Mouse (Mus musculus) heart, adult 9 months (tissue): ENCODE measurements at regions not wholly inside any gene's neighbourhood (a gene's known extent, or its start where the extent isn't known, plus 50 kb on each side); places are given as distances from the start of the nearest gene placed in this dataset.

ENCODE experiments used
- DNase-seq, 2 experiments: peaks; one replicate each; pipeline ENCODE4 v3.0.0; 2022; ENCODE audit warnings: low spot score in 2 of 2

DNA sequence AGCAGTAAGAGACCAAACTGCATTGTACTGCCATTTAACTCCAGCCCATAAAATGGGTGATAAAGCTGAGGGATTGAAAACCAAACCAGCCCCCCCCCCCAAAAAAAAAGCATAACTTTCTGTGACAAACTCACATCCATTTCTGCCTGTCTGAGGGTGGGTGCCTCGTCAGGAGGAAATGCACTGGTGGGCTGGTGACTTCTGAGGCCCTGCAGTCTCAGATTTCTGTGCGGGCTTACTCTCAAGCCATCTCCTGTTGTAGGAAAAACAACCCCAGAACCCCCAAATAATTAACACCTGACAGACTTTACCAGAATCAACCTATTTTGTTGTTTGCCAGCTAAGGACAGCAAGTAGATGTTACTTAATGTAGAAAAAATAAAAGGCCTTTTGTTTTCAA, 220.9 kb downstream of the Snx10 start:
- DNase-seq = no peak

DNA sequence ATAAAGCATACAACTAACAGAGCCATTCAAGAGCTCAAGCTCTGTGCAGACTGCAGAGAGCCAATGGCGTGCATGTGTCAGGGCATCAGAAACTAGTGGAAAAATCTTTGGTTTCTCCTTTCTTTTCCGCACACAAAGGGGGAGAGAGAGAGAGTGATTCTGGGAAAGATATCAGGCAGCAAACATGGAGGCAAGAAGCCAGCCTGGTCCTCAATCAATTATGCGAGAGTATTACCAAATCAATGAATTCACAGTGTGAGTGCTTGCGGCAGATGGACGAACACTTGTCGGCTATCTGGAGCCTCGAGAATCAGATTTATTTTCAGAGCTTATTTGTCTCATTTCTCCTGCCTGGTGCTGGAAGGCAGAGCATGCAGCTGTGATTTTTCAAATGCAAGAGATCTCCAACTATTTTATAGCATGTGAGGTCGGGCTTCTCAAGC, 230.6 kb downstream of the Snx10 start:
- DNase-seq = no peak

DNA sequence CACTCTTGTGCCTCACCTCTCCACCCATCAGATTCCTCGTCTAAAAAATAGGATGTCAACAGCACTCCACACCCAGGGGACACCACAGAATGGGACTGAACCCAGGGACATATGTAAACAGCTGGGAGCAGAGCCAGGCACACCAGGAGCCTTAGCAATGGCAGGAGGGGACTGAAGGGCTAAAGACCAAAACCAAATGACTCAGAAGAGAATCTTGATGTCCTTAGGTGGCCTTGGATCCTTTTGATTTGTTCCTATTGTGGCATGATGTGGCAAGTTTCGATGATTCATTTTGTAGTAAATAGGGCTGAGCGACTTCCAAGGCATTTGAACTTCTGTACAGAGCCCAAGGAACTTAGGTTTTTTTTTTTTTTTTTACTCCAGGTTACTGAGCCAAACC, 233.4 kb downstream of the Snx10 start:
- no peak for DNase-seq

DNA sequence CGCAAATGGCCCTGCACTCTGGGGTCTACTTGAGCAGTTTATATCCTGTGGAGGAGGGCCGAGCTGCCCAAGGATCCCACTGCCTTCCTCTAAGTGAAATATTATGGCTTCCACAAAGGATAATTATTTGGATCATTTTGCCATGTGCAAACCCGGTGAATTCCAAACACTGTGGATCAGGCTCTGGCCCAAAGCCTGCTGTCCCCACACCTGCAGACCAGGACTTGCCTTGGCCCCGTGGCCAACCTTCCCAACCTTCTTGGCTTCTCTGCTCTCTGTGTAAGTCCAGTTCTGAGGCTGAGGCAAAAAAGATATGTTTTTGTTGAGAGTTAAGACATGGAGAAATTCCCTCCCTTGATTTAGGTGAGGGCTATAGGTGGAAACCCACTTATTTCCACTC, 234.0 kb downstream of the Snx10 start:
- no peak for DNase-seq

DNA sequence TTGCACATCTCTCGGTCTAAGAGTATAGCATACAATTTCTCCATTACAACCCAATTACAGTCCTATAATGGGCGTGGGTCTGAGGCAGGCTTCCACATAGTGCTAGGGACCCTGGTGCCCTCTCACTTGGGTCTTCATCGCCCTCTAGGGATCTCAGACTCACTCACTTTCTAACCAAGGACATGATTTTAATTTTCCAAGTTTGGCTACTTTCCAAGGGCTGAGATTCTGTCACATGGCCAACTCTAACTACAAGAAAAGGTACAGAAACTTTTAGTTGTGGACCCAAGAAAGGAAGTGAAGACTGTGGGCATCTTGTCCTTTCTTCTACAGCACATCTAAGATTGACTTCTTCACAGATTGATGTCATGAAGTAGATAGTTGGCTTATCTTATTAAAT, 235.1 kb downstream of the Snx10 start:
- no peak for DNase-seq

DNA sequence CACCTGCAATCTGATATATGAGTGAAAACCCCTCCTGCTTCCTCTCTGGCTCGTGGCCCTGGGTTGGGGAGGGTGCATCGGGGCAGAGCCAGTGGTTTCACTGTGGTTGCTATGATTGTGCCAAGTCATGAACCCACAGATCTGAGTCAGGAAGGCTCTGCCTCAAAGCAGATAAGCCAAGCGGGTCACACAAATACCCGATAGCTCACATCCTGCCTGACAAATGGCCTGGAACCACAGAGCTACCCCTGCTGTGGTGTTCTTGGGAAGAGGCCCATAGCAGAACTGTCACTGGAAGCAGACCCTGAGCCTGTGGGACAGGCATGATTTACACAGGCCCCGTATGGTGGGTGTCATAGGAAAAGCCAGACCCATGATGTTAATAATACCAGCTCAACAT, 236.7 kb downstream of the Snx10 start:
- DNase-seq = no peak

DNA sequence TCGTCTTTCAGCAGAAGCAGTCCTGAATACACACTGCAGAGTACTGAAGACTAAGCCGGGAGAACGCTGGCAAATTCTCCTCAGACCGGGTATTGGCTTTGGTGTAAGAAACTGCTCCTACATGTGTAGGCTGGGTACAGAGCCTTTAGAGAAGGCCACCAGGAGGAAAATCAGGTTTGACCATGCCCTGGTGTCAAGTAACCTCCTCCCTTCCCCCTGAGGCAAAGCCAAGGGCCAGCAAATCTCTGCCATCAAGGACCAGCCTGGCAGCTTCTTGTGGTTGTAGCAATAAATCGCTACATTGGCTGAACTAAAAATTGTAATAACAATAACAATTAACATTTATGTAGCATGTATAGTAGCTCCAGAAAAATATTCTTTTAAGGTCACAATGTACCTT, 237.8 kb downstream of the Snx10 start:
- no peak for DNase-seq

DNA sequence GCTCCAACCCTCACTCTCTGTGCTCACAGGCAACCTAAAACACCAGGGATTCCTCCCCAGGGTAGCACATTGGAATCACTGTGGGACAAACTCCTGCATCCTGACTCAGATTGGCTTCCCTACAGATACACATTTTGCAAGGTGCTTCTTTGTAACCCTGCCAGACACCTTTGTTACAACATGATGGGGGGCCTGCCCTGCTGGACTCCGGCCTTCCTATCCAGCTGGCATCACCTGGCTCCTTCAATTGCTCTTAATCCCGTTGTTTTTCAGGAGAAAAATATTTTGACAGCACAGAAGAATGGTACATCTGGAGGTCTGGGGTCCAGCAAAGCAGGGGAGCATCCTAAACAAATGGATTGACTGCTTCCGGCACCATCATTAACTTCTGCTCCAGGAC, 242.8 kb downstream of the Snx10 start:
- no peak for DNase-seq

DNA sequence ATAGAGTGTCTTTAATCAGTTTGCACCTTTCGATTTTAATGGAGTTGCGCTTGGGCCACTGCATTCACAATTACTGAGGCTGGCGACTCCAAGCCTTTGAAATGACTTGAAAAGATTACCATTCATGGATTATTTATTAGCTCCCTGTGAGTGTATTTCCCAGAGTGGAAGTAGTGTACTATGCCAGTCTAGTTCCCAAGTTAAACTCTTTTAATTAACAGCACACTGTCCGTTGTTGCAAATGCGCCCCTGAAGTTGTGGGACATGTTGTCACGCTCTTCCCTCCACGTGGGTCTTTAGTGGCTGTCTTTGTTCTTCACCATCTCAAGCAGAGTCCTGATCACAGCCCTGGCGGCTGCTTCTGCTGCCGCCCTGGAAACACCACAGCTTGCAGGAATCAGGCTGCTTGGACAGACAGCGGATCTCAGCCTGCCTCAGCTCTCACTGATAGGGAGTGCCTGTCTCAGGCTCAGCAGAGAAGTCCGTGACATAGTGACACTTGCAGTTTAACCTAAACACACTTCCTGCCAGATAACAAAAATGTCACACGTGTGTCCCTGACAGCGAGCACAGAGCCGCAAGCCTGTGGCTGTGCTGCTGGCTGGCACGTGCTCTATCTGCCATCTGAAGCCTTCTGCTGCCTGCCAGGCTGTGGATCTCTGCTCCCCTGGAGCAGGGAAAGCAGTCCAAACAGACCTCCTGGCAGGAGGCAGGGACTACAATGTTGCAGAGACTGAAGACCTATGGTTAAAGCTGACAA, 244.1 kb downstream of the Snx10 start:
- DNase-seq = no peak

DNA sequence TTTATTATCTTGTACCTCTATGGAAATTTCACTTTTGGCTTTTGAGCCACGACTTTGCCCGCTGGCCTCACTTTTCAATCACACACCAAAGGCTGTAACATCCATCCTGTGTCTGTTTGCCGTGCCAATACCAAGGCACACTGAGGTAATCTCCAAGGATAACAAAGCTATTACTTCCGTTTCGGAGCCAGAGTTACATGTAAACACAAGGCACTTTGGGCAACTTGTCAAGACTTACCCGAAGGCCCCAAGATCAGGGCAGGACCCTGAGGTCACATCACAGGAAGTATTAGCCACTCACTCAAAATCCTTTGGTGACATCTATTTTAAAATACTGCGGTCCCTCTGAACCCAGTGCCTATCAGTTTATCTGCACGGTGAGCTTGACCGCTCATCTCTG, 241.3 kb downstream of the Skap2 start:
- no peak for DNase-seq

DNA sequence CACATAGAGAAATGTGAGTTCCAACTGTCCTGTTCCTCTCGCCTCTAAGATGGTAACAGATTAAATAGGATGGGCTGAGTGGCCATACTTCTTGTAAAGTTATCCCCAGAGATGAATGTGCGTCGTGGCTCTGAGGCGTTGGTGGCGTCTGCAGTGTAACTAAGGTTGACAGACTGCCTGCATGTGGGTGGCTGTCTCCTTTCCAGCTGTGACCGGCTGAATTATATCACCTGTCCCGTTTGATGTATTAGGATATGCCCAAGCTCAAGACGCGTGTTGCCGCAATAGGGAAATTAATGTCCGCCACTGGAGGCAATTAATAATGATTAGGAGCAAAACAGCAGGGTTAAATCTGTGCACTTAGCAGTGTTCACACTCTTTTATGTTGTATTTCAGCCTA, 240.9 kb downstream of the Skap2 start:
- DNase-seq = no peak

DNA sequence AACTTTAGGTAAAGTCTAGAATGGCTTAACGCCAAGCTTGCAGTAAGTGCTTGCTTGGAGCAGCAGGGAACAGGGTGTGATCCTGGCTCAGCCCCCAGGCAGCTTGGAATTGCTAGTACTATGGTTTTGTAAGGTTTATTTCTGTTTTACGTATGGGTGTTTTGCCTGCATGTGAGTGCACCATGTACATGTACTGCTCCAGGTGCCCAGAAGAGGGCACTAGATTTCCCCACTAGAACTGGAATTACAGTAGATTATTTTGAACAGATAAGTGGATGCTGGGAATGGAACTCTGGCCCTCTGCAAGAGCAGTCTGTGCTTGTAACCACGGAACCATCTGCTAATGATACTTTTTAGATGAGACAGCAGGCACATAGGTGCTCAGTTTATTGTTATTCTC, 237.6 kb downstream of the Skap2 start:
- no peak for DNase-seq

DNA sequence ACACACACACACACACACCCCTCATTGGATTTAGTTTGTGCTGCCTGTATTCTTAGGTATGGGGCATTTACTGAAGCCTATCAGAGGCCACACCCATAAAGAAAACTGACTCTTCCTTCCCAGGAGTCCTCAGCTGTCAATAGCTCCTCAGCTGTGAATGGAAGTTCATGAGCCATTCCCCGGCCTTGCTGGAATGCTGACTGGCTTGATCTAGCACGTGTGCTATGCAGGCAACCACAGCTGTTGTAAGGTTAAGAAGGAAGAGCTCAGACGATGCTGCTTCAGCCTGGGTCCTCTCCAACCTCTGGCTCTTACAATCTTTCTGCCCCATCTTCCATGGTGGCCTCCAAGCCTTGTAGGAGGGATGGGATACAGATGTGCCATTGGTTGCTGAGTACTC, 226.7 kb downstream of the Skap2 start:
- no peak for DNase-seq

DNA sequence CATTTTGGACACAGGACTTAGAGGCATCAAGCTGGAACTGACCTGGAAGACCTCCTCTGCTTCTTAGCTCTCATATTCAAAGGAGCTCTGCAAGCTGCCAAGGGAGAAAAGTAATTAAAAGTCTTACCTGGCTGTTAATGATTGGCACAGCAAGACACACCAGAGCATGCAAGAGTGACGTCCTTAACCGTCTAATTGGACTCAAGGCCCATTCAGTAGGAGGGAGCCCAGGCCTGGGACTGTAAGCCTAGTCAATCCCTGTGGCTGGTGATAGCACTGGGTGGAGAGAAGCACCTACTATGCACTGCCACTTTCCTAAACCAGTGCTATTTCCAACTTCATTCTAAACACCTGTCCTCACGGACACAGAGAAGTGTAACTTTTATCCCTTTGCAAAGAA, 225.5 kb downstream of the Skap2 start:
- no peak for DNase-seq

DNA sequence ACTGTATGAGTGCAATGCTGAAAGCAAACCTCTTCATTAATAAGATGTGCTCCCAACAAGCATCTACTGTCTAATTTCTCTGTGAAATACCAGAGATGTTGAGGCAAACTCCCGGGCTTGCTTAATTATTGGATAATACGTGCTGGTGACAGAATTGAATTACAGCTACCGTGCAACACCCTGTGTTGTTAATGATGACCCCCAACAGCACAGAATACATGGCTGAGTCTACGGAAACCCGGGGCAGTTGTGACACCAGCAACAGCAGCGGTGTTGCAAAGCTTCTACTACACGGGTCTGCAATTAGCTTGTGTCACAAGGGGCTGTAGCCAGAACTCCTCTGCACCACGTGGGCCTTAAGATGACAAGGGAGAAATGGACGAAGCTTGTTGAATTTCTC, 224.2 kb downstream of the Skap2 start:
- DNase-seq = no peak

DNA sequence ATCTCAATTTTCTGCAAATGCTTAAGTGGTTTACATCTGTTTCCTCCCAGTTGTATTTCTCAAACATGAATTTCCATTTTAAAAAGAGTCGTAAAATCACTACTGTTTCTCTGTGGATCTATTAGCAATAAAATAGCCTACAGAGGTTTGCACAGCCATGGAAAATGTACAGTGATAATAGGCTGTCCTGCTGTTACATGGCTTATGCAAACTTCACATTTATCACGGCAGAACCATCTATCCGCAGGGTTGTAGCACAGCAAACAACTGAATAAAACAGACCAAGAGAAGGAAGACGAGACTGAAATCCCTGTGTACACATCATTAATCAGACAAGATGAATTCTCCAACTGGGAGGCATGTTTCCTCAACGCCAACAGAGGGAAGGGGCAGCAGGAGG, 222.1 kb downstream of the Skap2 start:
- no peak for DNase-seq

DNA sequence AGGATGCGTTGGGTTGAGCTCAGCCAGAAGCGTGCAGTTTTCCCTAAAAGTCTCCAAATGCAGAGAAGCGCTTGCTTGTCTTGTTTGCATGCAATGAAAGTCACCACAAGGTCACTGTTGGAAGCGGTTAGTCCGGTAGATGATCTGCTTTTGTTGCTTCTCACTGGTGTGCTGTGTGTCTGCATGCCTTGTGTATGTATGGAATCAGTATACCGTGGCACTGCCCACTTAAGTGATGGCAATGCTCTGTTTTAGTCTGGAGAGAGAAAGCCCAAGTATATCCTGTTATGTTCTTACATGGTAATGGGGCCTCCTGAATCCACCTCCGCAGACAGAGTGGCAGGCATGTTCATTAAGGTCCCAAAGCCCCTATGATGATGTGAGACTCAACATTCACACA, 221.7 kb downstream of the Skap2 start:
- no peak for DNase-seq

DNA sequence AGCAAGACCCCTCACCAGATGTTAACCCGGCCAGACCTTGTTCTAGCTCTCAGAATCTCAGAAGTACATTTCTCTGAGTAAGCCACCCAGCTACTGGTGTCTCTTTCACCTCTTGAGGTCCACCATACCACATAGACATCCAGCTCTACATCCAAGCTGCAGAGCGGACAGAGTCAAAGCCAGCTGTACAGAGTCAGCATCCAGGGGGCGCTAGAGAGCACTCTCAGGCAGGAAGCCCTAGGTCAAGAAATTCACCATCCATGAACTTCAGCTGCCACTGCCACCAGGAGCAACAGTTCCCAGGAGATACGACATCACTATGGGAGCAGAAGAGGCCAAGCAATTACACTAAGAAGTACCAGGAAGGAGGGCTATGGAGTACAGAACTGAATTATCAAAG, 217.0 kb downstream of the Skap2 start:
- peak in 1 of 2 experiments; percentile 2 for DNase-seq

DNA sequence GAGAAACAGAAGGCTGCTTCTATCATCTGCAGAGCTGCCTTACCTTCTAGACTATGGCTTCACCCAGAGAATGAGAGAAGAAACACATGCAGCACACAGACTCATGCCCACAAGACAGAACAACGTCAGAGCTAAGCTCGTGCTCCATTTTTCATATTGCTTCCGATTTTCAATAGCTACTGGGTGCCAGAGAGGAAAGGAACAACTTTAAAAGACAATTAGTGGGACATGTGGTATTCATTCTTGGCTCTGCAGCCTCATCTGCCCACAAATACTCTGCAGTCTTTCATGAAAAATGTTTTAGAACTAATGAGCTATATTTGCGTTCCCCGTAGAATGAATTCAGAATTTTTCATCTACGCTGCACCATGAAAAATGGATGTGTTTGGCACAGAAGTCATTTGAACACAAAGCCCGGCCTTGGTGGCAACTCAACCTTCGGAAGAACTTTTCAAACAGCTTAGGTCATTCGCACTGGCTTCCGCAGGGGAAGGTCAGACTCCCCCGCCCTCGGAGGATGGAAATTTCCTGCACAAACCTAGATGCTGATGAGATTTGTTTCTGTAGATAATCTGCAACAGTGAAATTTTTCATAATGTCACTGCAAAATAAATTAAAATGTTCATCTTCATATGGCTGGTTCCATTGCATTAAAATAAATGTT, 213.6 kb downstream of the Skap2 start:
- DNase-seq = no peak

DNA sequence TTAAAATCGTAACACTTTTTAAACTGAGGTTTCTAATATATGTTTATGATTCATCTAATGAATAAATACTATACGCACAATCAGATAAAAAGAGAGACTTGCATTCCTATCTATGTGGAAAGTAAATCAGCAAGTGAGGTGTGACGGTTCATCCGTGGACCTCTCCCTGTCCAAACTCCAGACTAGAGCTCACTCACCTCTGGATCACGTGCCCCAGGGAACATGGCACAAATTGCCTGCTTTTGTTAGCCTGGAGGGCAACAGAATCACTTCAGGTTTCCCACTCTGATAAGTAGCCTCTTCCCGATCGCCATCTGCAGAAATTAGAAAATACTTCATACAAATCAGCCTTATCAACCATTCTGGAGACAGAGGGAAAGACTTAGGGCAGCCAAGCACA, 206.7 kb downstream of the Skap2 start:
- no peak for DNase-seq
